Comparison of ENCODE assay signal across 10 mouse cellular contexts in genomic region chr2:105689771-105690639, GRCm38 (mm10). TPM values are rescaled to one million over a fixed set of nuclear protein-coding genes. Genes with fewer than 3 reads are reported as not detected.
DNase-seq lines count a peak whose midpoint lies in the region; ATAC-seq lines count a peak whose summit lies in the region.
"Had no signal": no experiment of that assay in that cellular context is flagged by ENCODE, and none has a peak within 500 bp of the region (broad histone marks: within the 10 kb centered on the region; RNA-seq: fewer than 3 reads in every experiment).

No protein-coding gene starts in this region.

- no peak overlapping the region for H3K9ac ChIP-seq in heart, embryonic 15.5 days
- H3K9ac ChIP-seq in hindbrain, embryonic 12.5 days = no peak overlapping the region
- H3K9ac ChIP-seq in neural tube, embryonic 12.5 days = no peak overlapping the region

- H3K4me3 ChIP-seq in heart, embryonic 15.5 days = peak overlapping the region; percentile 4; the same call in 1 of the 2 replicates
- peak overlapping the region; percentile 17 for H3K4me3 ChIP-seq in hindbrain, embryonic 12.5 days
- 0 out of 2 replicates have a peak overlapping the region, but pooled peaks have one; percentile 11 for H3K4me3 ChIP-seq in neural tube, embryonic 12.5 days

- intact Hi-C loops in left cerebral cortex, postnatal 36 days (cut with DNase I) = loop anchor here (5.0 kb wide), 2 partner anchors 212 to 392 kb away; partner anchors contain the start of genes Elp4 and Immp1l
- intact Hi-C loops in gastrocnemius, postnatal 14 days (cut with DNase I; ENCODE audit: low total_unique reads) = no loop called here

- no peak overlapping the region for H3K27ac ChIP-seq in heart, embryonic 15.5 days
- H3K27ac ChIP-seq in hindbrain, embryonic 12.5 days = peak overlapping the region; percentile 72
- peak overlapping the region; percentile 5; the same call in 1 of the 2 replicates for H3K27ac ChIP-seq in neural tube, embryonic 12.5 days

- WGBS in heart, embryonic 15.5 days = 8% methylated on average over 28 of the region's 28 CpGs
- WGBS in hindbrain, embryonic 12.5 days = 1% methylated on average over 28 of the region's 28 CpGs
- 2% methylated on average over 28 of the region's 28 CpGs for WGBS in neural tube, embryonic 12.5 days

- ATAC-seq in heart, embryonic 15.5 days (replicated peaks; ENCODE audit: insufficient number of reproducible peaks, insufficient read depth, low FRiP score, low read depth) = no peak
- peak; percentile 74 for ATAC-seq in hindbrain, embryonic 12.5 days (ENCODE audit: low FRiP score)
- peak; percentile 83 for ATAC-seq in neural tube, embryonic 12.5 days (ENCODE audit: low FRiP score, low read depth)
- no peak for ATAC-seq in megakaryocyte-erythroid progenitor cell, adult 5-6 weeks (replicated peaks; ENCODE audit: low FRiP score, low TSS enrichment, poor library complexity, severe bottlenecking)

- H3K27me3 ChIP-seq in heart, embryonic 15.5 days = peaks cover 89% of the 10 kb centered on the region
- H3K27me3 ChIP-seq in hindbrain, embryonic 12.5 days = peaks cover 74% of the 10 kb centered on the region
- peaks cover 50% of the 10 kb centered on the region for H3K27me3 ChIP-seq in neural tube, embryonic 12.5 days (replicated peaks)

- peak overlapping the region; percentile 57; the same call in 1 of the 2 replicates for H3K4me2 ChIP-seq in heart, embryonic 15.5 days
- peak overlapping the region; percentile 47 for H3K4me2 ChIP-seq in hindbrain, embryonic 12.5 days (replicated peaks)
- H3K4me2 ChIP-seq in neural tube, embryonic 12.5 days (replicated peaks) = peak overlapping the region; percentile 55

- H3K4me1 ChIP-seq in heart, embryonic 15.5 days (replicated peaks) = peaks cover 29% of the 10 kb centered on the region
- H3K4me1 ChIP-seq in hindbrain, embryonic 12.5 days = peaks cover 43% of the 10 kb centered on the region
- H3K4me1 ChIP-seq in neural tube, embryonic 12.5 days = peaks cover 44% of the 10 kb centered on the region

- DNase-seq in heart, adult 8-10 months (ENCODE audit: low spot score) = no peak
- DNase-seq in embryo, embryonic 11 days = peak; percentile 79
- DNase-seq in left cerebral cortex, postnatal 36 days (ENCODE audit: low spot score in 2 of 2) = no peak
- DNase-seq in gastrocnemius, postnatal 14 days = no peak
- DNase-seq: liver had no signal

- no peaks in the 10 kb centered on the region for H3K9me3 ChIP-seq in heart, embryonic 15.5 days (replicated peaks)
- no peaks in the 10 kb centered on the region for H3K9me3 ChIP-seq in hindbrain, embryonic 12.5 days (replicated peaks)
- no peaks in the 10 kb centered on the region for H3K9me3 ChIP-seq in neural tube, embryonic 12.5 days

- H3K36me3 ChIP-seq in heart, embryonic 15.5 days = no peaks in the 10 kb centered on the region
- H3K36me3 ChIP-seq in hindbrain, embryonic 12.5 days = 0 out of 2 replicates have a peak, but pooled peaks cover 6% of the 10 kb centered on the region
- peaks cover 9% of the 10 kb centered on the region; the same call in 1 of the 2 replicates for H3K36me3 ChIP-seq in neural tube, embryonic 12.5 days

RNA-seq across cellular contexts. Expression of gene Pax6, which starts 21.3 kb away (rescaled TPM):
- polyA plus RNA-seq in heart, embryonic 15.5 days (2015; fragmentation: Nextera tagmentation; extraction: Ambion mirVana) = 0.05 and 0.18 TPM in 2 replicates
- total RNA-seq in heart, adult 8-10 months (2022) = not detected
- 17.9 and 20.1 TPM in 2 replicates for polyA plus RNA-seq in hindbrain, embryonic 12.5 days (2016; fragmentation: Nextera tagmentation; extraction: Ambion mirVana)
- polyA plus RNA-seq in neural tube, embryonic 12.5 days (2016; fragmentation: Nextera tagmentation; extraction: Ambion mirVana) = 23.8 and 25.7 TPM in 2 replicates
- total RNA-seq in left cerebral cortex, postnatal 36 days (2021) = 10 to 100 TPM in 1 of 2 experiments, 1 to 10 TPM in 1; 8.1 to 12.4 TPM
- under 1 TPM in 1 of 2 experiments, not detected in 1; 0.35 TPM for total RNA-seq in gastrocnemius, postnatal 14 days (2021)
- total RNA-seq in megakaryocyte-erythroid progenitor cell, adult 5-6 weeks (2014; fragmentation: Nextera tagmentation) = not detected in 2 replicates
- total RNA-seq in megakaryocyte-erythroid progenitor cell, adult 5-6 weeks (2017) = not detected in 2 replicates
- total RNA-seq: hematopoietic stem cell, adult 5-6 weeks had no signal

Comparison
In these comparisons a context has a peak if more than half of its experiments do, and no peak if none do; other contexts are left out.
1. ATAC-seq: peak in hindbrain, embryonic 12.5 days (single experiment) and neural tube, embryonic 12.5 days (single experiment); none in heart, embryonic 15.5 days (single experiment) and megakaryocyte-erythroid progenitor cell, adult 5-6 weeks (single experiment).
2. RNA of gene Pax6, which starts 21.3 kb away (total RNA-seq): 8.1 to 12.4 TPM in left cerebral cortex, postnatal 36 days; 0.35 TPM in gastrocnemius, postnatal 14 days, not detected in heart, adult 8-10 months and not detected in megakaryocyte-erythroid progenitor cell, adult 5-6 weeks; every median in the first group is over 4 times any median in the second.
3. Peak in every context shown above with its lines, with median percentiles within 50 percentile points of each other: H3K4me2 ChIP-seq and H3K4me3 ChIP-seq.